Mouse (Mus musculus): ENCODE results near the gene Micall2.

DNA sequence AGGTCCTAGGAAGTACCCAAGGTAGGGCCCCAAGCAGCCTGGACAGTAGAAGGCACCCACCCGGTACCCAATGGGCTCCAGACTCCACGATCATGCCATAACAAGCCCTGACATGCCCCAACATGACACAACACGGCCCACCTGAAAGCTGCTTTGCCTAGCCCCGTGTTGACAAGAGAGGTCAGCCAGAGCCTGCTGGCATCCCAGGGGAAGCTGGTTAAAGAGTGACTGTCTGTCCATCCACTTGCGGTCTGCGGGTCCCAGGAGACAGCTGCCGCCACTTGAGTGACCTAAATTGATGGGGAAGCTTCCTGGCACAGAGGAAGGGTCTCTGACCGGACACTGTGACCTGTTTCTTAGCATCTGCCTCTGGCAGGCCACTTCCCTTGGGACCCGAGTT lies 13.0 kb downstream of the Micall2 start:
- TF ChIP-seq EP300 (IDR thresholded peaks at IDR 0.05; ENCODE audit: low read depth), result no peak
- TF ChIP-seq CTCF (IDR thresholded peaks at IDR 0.05; ENCODE audit: low read depth), result no peak

Measured in heart, postnatal 0 days (tissue).